Mouse (Mus musculus) E14TG2a.4 (cell line): ENCODE data around the gene Tmppe.

Experiments used
- CTCF ChIP-seq: conservative IDR thresholded peaks from 2 replicates; pipeline ENCODE4 v1.5.1; 2014; ENCODE audit warnings: low read length
- NANOG ChIP-seq: IDR thresholded peaks from 2 replicates; pipeline ENCODE4 v1.6.1; 2014; ENCODE audit warnings: borderline replicate concordance, low read length, mixed read lengths
- POU5F1 ChIP-seq: IDR thresholded peaks from 2 replicates; pipeline ENCODE4 v1.6.1; 2014; ENCODE audit warnings: low read length, borderline replicate concordance

GRCm38 (mm10) chr9:114401685-114402080 lies 778 bp downstream of the Tmppe start:
- TF ChIP-seq CTCF (peak; percentile 19; the same call in 1 of the 2 replicates), POU5F1 (no peak), NANOG (no peak)
